Mouse (Mus musculus): ENCODE measurements around the gene Scamp1.
"Not testable (repeated sequence)": the region's sequence is repeated elsewhere in the genome, so short reads cannot be mapped to it uniquely, and the experiment has no call there.

Scamp1 gene

DNA sequence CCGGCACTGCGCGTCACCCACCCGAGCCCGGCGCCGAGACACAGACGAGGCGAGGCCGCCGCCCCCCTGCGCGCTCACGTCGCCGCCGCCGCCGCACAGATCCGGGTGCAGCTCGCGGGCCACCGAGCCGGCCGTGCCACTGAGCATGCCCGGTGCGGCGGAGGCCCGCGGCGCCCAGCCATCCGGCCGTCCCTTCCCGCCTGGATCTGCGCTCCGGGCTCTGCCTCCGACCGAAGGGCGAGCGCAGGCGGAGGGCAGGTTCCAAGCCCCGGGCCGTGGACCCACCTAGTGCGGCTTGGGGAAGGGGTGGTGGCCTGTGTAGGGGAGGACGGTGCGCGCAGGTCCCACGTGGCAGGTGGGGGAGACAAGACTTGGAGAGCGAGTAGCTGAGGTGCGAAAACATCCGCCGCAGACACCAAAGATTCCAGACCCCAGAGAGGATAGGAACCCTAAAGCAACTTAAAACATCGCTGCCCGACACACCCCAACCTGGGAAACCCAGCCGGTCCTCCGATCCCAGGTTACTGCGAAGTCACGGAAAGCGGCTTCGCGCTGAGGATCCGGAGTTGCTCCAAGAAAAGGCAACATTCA, at the start of gene Scamp1:
TSS of gene Scamp1 (minus strand) at position 577 of the 591 bp plus-strand sequence.
- peak; percentile 65 for DNase-seq (ENCODE audit: low read depth)

DNA sequence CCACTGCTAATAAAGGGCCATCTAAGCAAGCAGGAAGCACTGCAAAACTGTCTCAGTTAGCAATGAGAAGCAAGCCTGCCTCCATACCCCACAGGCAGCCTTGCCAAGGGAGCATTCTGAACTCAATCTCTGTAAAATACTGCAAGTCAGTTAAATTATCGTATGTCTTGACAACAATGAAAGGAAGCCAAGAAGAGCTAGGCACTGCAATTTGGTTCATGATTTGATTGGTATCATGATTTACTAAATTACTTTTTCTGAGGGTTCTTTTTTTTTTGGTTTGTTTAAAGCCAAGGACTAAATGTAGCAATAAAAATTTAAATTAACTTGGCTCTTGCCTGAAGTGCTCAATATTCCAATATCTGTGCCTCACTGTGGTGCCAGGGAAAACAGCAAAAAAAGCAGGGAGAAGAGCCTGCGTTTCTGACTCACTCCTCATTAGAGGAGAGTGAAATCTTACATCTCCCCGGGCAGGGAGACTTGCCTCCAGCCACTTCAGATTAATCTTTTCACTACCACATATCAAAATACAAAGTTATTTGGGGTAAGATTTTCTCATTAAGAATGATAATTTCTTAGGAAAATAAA, 44.8 kb upstream of the Scamp1 start:
- no peak for DNase-seq (ENCODE audit: low read depth)

DNA sequence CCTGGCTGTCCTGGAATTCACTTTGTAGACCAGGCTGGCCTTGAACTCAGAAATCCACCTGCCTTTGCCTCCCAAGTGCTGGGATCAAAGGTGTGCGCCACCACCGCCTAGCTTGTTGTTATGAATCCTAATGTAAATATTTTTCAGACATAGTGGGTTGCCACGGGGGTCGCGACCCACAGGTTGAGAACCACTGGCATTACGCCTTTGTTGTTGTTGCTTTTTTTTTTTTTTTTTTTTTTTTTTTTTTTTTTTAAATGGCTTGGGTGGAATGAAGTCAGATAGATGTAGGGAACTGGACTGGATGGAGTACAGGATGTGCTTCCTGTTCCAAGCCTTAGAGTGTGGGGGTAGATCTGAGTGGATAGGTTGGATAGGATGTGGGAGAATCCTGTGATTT, 43.3 kb upstream of the Scamp1 start:
- DNase-seq (ENCODE audit: low read depth) = not testable (repeated sequence)

DNA sequence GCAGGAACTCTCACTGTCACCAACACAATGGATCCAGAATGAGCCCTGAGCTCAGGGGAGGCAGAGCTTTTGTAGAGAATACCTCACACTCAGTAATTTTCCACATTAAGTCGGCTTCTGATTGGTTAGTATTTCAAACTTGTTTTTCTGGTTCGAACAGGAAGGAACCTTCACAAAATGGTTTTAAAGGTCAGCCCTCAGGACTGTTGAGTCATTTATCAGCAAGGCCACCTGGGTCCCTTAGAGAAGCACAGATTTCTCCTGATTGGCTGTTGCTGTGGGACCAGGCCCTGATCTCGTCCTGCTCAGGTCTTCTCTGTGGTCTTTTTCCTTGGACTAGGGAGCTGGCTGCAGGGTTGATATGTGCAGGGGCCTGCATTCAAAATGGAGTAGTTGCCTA, 42.4 kb upstream of the Scamp1 start:
- DNase-seq (ENCODE audit: low read depth) = peak; percentile 5

DNA sequence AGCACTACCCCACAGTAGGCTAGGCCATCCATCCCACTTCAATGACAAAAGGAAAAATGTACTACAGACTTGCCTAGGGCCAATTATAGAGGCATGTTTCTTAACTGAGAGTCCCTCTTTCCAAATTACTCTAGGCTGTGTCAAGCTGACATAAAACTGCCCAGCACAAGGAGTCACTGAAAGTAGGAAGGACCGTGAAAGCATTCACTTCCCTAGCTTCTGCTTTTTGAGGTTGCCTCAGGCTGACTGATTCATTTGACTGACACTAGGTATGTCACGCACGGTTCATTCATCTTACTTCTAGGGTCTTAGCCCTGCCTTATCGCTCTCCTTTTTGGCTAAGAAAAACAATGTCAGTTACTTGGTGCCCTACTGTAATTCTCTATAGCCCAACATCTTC, 36.8 kb upstream of the Scamp1 start:
- no peak for DNase-seq (ENCODE audit: low read depth)

DNA sequence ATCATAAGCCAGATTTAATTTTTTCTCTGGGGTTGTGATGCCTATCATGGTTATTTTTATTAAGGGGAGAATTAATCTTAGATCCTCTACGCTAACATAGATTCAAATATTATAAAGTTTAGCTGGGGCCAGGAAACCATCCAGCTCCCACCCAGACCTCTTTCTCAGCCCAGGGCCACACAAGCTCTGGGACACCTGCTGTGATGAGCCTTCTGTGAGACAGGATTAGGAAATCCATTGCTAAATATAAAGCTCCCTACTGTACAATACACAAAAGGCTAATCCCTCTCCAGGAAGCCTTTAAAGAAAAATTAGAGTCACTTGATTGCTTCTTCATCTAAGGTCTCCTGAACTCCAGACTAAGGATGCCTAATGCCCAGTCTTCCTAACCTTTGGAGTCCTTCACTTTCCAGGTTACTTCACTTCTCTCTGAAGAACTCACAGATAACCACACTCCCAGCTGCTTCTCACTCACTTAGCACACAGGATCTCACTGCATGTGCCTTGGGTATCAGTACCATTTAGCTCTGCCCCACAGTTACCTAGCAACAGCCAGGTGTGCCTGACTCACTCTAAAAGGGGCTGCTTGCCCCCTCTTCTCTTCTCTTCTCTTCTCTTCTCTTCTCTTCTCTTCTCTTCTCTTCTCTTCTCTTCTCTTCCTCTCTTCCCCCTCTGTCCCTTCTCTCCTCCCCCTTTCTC, 35.6 kb upstream of the Scamp1 start:
- no peak for DNase-seq (ENCODE audit: low read depth)

DNA sequence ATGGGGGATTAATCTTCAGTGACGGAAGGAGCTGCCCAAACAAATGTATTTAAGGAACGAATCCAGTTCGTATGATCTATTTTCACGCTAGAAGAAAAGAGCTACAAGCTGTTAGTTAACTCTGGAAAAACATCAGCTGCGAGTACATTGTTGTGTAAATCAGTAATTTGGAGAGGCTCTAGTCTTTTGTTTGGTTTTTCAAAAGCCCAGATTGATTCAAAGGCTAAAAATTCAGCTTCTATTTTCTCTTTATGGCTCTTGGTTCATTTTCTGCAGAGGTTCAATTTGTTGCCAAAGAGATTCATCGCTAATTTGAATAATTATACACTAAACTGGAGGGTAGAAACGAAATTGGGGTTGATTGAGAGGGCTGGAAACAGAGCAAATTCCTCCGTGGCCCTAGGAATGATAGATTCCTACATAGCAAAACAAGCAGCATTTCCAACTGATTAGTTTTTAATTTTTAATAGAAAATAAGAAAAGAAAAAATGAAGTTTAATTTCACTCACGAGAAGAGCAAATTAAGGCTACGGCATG, 31.4 kb upstream of the Scamp1 start:
- no peak for DNase-seq (ENCODE audit: low read depth)

DNA sequence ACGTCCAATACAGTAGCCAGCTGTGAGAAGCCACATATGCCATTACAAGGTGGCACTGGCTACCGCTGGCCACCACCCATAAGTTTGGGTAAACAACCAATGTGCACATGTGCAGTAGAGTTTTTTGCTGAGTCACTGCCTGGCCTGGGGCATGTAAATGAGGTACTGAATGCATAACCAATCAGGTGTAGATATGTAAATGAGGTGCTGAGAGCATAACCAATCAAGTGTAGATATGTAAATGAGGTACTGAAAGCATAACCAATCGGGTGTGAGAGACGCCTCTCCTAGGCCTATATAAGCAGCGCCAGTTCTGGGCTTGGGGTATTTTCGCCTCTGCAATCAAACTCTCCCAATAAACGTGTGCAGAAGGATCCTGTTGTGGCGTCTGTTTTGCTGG, 27.2 kb upstream of the Scamp1 start:
- DNase-seq (ENCODE audit: low read depth) = not testable (repeated sequence)

DNA sequence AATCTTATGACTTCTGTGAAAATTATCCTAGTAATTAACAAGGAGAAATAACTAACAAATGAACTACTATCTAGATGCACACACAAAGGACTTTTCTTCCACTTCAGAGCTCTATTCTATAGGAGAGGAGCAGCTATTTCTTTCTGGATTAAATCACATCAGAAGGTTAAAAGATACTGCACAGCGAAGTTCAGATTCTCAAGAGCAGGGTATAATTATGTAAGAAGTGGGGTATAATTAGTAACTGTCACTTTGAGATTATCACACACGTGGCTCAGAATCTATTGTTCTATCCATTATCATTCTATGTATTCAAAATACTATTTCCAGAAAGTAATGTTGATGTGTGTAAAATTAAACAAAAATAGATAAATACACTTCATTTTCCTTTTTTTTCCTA, 22.6 kb upstream of the Scamp1 start:
- no peak for DNase-seq (ENCODE audit: low read depth)

DNA sequence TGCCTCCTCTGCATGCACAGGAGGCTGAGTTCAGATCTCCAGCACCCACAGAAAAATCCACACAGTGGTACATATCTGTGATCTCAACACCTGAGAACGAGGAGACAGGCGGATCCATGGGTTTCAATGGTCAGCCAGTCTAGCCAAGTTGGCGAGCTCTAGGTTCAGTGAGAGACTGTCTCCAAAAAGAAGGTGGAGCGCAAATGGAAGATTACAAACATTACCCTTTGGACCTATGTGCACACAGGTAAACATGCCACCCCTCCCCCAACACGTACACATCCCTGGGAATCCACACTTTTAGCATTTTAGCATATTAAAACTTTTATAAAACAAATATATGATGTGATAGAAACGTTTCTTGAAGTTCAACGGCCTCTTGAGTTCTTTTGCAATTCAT, 21.9 kb upstream of the Scamp1 start:
- DNase-seq (ENCODE audit: low read depth) = no peak

DNA sequence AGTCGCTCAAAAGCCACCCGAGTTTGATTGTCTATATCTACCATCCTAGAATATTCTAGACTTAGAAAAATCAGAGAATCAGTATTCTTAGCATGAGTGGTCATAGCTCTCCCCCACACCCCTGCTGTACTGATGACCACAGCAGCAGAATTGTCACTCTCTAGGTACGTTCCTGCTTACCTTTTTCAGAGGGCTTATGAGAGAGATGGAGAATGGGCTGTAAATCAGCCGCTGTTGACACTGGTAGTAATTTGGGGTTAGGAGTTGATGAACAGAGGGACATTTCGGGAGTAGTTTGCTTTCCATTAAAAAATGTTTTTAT, 21.3 kb upstream of the Scamp1 start:
- DNase-seq (ENCODE audit: low read depth) = no peak

DNA sequence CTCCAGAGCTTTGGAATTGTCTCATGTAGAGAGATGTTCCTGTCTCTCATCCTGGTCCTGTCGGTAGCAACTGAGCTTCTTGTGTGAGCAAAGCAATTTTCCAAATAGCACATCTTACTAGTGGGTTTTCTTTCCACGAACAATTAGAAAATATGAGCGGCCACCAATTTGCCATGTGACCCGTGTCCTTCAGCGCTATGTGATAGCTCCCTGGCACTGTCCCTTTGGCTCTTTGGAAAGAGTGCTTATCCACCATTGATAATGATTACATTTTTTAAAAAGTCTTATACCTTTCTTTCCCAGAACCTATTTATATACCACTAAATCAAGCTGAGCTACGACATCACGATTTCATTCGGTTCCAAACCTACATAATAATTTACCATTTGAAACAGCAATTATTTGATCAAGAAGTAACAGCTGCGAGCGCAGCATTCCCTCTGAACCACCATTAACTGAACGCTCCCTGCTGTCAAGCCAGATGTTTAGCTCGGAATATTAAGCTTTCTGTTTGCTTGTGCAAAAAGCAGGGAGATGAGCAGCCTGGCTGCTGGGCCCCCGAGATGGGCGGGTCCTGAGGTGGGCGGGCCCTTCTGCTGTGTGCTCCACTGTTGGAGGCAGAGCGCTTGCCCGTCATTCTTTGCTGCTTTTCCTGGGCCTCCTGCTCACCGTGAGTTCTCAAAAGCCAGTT, 20.8 kb upstream of the Scamp1 start:
- peak; percentile 7 for DNase-seq (ENCODE audit: low read depth)

DNA sequence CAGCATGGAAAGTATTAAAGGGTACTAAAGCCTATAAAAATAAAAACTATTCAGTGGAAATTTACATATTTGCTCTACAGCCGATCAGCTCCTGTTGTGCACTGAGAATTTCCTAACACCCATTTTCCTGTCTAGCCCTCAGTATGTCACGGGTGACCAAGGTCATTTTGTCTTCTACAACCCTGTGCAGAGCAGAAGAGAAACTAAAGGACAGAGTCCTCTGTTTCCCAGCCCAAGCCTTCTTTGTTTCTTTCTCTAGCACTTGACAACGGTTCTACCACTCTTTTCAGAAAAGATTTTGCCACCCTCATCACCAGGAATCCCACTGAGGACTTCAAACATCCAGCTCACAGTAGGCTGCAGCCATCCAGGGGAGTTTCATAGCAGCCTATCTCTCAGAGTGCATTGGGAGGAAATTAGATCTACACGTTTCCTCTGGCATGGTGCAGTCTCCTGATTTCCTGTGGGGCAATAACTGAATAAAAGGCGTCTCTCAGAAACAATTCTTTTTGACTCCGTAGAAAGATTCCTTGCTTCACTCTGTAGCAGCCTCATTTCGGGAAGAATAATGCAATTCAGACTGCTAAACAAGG, 15.4 kb upstream of the Scamp1 start:
- DNase-seq (ENCODE audit: low read depth) = no peak

DNA sequence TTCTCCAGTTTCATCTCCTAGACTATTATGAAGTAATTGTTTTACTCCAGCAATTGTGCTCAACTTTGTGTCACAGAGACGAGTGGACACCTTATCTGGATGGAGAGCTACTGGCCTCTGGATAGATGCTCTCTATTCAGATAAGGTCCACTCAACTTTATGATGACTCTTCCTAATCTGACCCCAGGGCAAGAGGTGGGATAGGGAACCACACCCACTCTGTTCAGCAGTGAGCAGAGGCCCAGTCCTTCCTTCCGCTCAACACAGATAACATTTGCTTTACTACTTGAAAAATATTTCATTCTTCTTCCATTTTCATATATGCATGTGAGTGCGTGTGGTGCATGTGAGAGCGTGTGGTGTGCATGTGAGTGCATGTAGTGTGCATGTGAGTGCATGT, 14.6 kb upstream of the Scamp1 start:
- no peak for DNase-seq (ENCODE audit: low read depth)

DNA sequence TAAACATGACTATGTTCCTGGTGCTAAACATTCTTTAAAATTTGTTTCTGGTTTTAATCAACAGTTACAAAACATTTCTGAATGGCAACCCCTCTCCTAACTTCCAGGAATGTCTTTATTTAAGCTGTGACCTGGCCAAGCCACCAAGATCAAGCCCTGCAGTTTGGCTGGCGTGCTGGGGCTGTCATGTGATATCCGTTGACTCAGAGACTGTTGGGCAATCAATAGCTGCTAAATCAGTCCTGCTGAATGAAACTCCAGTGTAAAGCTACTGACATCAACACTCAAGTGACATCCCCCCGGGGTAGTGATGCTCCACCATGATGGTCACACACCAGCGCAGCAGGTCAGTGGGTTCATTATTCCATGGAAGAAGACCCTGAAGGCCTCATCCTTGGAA, 12.7 kb upstream of the Scamp1 start:
- DNase-seq (ENCODE audit: low read depth) = no peak

DNA sequence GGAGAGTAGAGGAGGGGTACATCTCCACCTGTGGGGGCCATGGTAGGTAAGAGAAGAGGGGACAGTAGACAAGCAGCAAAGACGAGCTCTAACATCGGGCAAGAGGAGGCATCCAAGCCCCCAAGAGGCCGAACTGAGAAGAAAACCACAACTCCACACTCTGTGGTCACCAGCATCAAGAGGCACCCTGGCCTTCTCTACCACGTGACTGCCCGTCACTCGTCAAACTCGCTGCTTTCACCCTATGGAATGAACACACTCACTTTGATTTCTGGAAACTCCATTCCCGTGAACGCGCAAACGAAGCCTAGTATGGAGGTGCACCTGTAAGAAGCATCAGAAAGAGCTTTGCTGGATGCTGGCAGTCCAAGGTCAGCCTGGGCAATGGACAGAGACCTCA, 10.7 kb upstream of the Scamp1 start:
- DNase-seq (ENCODE audit: low read depth) = no peak

DNA sequence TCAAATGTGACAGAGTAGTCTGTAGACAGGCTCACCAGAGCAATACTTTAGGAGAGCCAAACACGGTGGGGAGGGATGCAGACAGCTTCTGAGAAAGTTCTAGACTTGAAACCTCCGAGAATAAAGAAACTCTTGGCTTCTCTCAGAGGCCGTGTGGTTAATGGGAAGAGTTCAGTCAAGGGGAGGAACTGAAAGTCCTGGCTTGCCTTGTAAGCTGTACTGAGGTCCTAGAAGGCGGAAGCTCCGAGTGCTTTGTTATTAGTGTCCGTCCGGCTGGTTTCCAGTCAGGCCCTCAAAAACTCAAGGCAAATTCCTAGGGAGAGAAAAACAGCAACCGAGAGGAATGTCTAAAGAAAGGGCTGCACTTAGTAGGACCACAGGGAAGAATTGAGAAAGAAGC, 10.3 kb upstream of the Scamp1 start:
- DNase-seq (ENCODE audit: low read depth) = no peak

DNA sequence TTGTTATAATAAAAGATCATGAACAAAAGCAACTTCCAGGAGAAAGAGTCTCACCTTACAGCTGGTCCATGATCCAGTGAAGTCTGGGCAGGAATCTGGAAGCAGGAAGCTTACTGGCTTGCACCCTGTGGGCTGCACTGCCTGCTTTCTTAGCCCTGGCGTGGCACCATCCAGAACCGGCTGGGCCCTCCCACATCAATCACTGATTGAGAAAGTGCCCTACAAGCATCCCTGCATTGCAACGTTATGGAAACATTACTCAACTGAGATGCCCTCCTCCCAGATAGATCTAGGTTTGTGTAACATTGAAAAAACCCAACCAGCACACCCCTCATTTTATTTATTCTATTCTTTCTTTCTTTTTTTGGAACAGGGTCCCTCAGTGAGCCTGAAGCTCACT, 9.2 kb upstream of the Scamp1 start:
- DNase-seq (ENCODE audit: low read depth) = no peak

DNA sequence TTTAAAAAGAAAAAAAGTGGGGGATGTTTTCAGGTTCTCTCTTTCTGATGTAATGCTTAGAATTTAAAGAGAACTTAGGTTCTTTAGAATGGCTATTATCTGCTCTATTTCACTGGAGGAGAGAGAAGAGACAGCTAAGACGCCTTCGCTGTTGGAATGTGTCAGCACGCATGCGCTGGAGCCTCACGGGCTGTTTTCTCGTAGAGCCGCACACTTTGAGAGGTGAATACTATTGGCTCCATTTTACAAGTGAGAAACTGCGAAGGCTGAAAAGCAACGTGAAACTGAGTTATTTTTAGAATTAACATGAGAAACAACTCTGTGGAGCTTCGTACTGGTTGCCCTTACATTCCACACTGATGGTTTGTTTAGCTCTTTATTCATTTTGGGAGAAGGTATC, 8.3 kb upstream of the Scamp1 start:
- DNase-seq (ENCODE audit: low read depth) = no peak

DNA sequence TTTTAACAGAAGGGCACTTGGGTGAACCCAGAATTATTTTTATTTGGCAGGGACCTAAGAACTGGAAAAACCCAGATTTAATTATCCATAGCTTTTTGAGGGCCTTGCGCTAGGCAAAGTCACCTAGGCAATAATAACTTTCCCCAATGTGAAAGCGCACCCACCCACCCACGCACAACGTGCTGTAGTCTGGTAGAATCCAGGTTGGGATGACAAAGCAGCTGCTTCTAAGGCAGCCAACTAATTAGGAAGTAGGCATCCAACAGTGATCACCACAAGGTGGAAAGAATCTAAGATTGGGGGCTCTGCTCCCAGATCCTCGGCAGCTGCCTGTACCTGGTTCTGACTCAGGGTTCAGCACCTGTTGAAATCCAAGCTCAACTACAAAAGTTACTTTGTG, 538 bp upstream of the Scamp1 start:
- no peak for DNase-seq (ENCODE audit: low read depth)

DNA sequence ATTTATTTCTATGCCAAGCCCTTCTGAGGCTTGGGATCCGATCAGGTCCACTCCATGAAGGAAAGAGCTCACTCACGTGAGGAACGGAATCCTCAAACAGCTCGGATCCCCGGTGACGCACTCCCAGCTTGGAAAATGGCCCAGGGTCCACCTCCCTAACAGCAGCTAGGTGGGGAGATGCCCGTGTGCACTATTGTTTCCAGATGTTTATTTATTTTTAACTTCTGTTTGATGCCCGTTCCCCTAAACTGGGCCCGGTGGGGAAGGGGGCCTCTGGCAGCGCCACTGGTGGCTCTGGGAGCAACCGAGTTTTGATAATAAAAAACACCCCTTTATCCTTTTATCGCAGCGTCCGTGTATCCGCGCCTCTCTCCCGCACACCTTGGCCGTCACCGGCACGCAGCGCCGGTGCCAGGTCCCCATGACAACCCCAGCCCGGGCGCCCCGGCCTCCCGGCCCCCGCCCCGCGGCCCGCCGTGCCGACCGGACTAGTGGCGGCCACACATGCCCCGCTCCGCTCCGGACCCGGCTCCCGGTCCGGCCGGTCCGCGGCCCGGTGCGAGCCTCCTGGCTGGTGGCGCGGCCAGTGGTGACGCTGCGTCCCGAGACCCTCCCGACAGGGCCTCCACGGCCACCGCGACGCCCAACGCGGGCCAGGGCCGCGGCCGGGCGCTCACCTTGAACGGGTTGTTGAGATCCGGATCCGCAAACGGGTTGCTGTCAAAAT, 951 bp downstream of the Scamp1 start:
- DNase-seq (ENCODE audit: low read depth) = peak; percentile 17

DNA sequence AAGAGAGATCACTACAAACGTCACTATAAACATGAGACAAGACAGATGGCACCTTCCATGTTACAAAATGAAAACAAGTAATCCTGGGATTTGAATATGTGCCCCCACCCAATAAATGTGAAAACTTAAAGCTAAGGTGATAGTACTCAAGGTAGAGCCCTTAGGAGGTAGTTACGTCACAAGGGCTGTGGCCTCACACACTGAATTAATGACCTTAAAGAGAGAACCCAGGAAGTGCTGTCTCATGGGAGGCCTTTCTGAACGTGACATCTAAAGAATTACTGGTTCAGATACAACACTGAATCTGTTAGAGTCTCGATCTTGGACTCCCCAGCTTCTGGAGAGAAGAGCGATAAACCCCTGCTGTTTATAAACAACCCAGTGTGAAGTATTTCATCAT, 6.2 kb downstream of the Scamp1 start:
- no peak for DNase-seq (ENCODE audit: low read depth)

All from naive thymus-derived CD4-positive, alpha-beta T cell, adult 2 months (primary cell).